Mouse (Mus musculus) MEL (cell line): ENCODE data around the gene Nup188.

Source experiments
- CHD2 ChIP-seq: IDR thresholded peaks from 2 replicates; pipeline ENCODE4 v1.6.1; 2011; ENCODE audit warnings: low read length, improper control_type of control experiment
- CTCF ChIP-seq, 3 experiments: IDR thresholded peaks in 2 of 3; conservative IDR thresholded peaks in 1 of 3; 2 replicates each; pipeline ENCODE4 v1.5.1; 2011 to 2012; ENCODE audit warnings: low read length in 3 of 3, low read depth in 2 of 3, mild to moderate bottlenecking in 2 of 3, improper control_type of control experiment in 1 of 3, inconsistent platforms in 1 of 3, mixed read lengths in 1 of 3, moderate library complexity in 1 of 3; ENCODE audit not compliant: control insufficient read depth in 1 of 3, insufficient read depth in 1 of 3, poor library complexity in 1 of 3, severe bottlenecking in 1 of 3
- EP300 ChIP-seq, 2 experiments: IDR thresholded peaks; 2 replicates each; pipeline ENCODE4 v1.6.1; 2011; ENCODE audit warnings: improper control_type of control experiment in 2 of 2, low read length in 2 of 2, low read depth in 1 of 2, mild to moderate bottlenecking in 1 of 2
- GATA1 ChIP-seq: IDR thresholded peaks from 2 replicates; pipeline ENCODE4 v1.6.1; 2011; ENCODE audit warnings: low read depth, low read length, improper control_type of control experiment
- MAFK ChIP-seq: IDR thresholded peaks from 2 replicates; pipeline ENCODE4 v1.6.1; 2011; ENCODE audit warnings: low read depth, mild to moderate bottlenecking, low read length, improper control_type of control experiment, borderline replicate concordance
- MYB ChIP-seq: IDR thresholded peaks from 2 replicates; pipeline ENCODE4 v1.6.1; 2011; ENCODE audit warnings: mild to moderate bottlenecking, low read depth, low read length, improper control_type of control experiment
- NRF1 ChIP-seq: IDR thresholded peaks from 2 replicates; pipeline ENCODE4 v1.6.1; 2014; ENCODE audit warnings: low read depth, mild to moderate bottlenecking, inconsistent platforms, low read length, improper control_type of control experiment, moderate library complexity; ENCODE audit not compliant: poor library complexity, insufficient read depth, severe bottlenecking
- POLR2A ChIP-seq, 2 experiments: IDR thresholded peaks; 2 replicates each; pipeline ENCODE4 v1.6.1; 2011 to 2012; ENCODE audit warnings: low read length in 2 of 2, mild to moderate bottlenecking in 2 of 2, control low read depth in 1 of 2, improper control_type of control experiment in 1 of 2, low read depth in 1 of 2, moderate library complexity in 1 of 2; ENCODE audit not compliant: control insufficient read depth in 1 of 2, insufficient read depth in 1 of 2, poor library complexity in 1 of 2
- SIN3A ChIP-seq: IDR thresholded peaks from 2 replicates; pipeline ENCODE4 v1.6.1; 2012; ENCODE audit warnings: low read length, improper control_type of control experiment, inconsistent platforms
- SMC3 ChIP-seq: IDR thresholded peaks from 2 replicates; pipeline ENCODE4 v1.6.1; 2011; ENCODE audit warnings: low read depth, low read length, improper control_type of control experiment
- TAL1 ChIP-seq: IDR thresholded peaks from 2 replicates; pipeline ENCODE4 v1.6.1; 2012; ENCODE audit warnings: mild to moderate bottlenecking, inconsistent platforms, low read length, moderate library complexity, mixed read lengths
- USF1 ChIP-seq: IDR thresholded peaks from 2 replicates; pipeline ENCODE4 v1.6.1; 2014; ENCODE audit warnings: low read depth, mild to moderate bottlenecking, inconsistent platforms, low read length, improper control_type of control experiment, moderate library complexity

DNA sequence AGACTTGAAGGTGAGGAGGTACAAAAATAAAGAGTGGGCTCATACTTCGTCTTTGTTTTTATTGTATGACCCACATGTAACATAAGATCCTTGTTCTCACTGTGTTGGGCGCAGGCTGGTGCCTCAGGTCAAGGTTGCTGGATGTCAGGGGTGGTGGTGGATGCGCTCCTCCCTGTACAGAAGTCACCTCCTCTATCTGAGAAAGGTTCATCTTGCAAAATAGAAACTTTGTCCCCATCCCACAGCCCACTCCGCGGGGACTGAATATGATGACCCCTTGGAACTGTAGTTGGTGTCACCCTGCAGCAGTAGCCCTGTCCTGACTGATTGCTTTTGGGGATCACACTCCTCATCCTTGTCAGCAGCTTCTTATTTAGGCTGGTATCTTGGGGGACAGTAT lies 39.2 kb upstream of the Nup188 start:
- TF ChIP-seq SMC3 (no peak), CTCF (IDR thresholded peaks at IDR 0.05 in 2 of 3, conservative IDR thresholded peaks at IDR 0.05 in 1 of 3; ENCODE audit: control insufficient read depth in 1 of 3, insufficient read depth in 1 of 3, low read depth in 2 of 3, low read length in 3 of 3, poor library complexity in 1 of 3, severe bottlenecking in 1 of 3) (no peak), SIN3A (no peak), USF1 (no peak), POLR2A (IDR thresholded peaks at IDR 0.05; ENCODE audit: control insufficient read depth in 1 of 2, insufficient read depth in 1 of 2, low read depth in 1 of 2, low read length in 2 of 2, poor library complexity in 1 of 2) (no peak), NRF1 (no peak), MYB (no peak), TAL1 (no peak), CHD2 (no peak), MAFK (no peak), GATA1 (no peak), EP300 (IDR thresholded peaks at IDR 0.05; ENCODE audit: low read depth in 1 of 2, low read length in 2 of 2) (no peak)
